Mouse (Mus musculus): ENCODE measurements around the gene Spon1.

Spon1 gene

DNA sequence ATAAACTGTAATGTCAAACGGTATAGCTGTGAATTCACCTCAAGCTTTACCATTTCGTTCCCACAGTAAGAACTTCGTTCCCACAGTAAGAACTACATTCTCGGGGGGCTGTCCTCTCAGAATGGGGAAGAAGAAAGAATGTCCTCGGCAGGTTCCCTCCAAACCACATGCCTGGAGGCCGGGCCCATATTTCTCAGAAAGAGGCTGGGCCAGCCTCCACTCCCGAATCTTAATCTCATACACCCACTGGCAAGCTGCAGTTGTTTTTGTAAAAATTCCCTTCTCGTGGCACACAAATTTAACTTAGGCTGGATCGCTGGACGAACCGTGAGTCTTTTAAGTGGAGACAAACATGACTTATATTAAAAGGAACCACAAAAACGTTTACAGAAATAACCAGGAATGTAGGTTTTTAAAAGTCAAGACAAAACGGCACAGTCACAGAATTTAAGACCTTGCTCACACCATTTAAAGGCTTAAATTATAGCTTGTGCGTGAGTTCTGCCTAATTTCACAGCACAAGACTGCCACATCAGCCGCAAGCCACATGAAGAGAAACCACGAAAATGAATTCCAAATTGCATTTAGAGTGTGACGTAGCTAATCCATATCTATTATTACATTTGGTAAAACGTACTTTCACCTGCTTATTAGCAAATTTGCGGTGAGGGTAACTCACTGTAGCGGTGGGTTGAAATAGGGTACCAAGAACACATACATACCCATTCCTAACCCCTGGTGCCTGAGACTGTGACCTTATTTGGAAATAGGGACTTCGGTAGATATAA lies 316.0 kb downstream of the Spon1 start:
- no peak for TF ChIP-seq GATA4 (IDR thresholded peaks at IDR 0.05; ENCODE audit: insufficient replicate concordance, low read length)

DNA sequence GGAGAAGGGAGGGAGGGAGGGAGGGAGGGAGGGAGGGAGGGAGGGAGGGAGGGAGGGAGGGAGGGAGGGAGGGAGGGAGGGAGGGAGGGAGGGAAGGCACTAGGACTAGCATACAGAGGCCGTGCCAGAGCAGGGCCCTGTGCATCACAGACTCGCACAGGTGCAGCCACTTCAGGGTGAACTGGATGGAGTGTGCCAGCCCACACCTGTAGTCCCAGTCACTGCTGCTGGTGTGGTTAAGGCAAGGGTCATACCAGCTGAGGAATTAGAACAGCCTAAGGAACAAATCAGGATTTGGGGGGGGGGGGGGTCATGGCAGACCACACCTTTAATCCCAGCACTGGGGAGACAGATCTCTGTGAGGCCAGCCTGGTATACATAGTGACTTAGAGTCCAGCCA lies 317.3 kb downstream of the Spon1 start:
- TF ChIP-seq GATA4 (IDR thresholded peaks at IDR 0.05; ENCODE audit: insufficient replicate concordance, low read length) = no peak

DNA sequence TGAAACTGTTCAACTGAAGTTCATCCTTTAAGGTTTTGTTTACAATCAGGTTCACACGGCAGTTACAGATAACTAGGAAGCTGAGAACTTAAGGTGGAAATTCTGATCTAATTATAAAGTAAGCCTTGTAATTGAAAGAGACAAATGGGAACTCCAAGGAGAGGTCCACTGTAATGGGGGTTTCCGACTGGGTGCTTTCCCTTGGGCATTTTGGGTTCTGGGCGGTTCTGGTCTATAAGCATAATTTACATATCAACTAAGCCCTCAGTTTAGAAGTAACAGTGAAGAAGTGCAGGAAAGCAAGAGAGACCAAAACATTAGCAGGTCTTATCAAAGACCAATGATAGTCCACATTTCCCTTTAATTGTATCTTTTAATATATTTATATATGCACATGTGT lies 318.0 kb downstream of the Spon1 start:
- TF ChIP-seq GATA4 (IDR thresholded peaks at IDR 0.05; ENCODE audit: insufficient replicate concordance, low read length) = no peak

DNA sequence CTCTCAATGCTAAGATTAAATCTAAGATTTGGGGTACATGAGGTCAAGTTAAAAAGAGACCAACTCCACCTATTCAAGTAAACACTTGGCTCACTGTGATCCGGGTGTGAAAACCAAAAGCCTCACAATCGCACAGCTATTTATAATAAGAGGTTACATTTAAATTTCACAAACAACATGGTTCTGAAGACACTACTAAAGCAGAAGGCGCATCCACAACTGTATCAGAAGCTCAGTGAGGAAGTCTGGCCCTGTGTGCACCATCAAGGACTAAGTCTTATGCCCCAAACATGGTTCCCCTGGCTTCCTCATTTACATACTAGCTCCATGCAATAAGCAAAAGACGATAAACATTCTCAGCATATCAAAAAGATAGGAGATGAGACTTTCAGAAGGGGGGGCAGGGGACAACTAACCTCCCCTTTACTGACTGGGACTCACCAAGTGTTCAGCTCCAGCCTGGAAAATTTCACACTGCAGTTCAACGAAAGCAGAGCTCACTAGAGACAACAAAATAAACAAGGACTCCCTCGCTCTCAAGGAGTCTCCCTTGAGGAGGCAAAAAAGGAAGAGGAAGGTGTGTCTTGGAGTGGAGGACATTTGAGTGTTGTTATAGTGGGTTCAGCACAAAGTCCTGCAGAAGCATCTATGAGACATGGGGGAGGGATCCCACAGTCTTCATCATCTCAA lies 320.4 kb downstream of the Spon1 start:
- TF ChIP-seq GATA4 (IDR thresholded peaks at IDR 0.05; ENCODE audit: insufficient replicate concordance, low read length) = no peak

GRCm38 (mm10) chr7:114087341-114087740 lies 321.5 kb downstream of the Spon1 start:
- TF ChIP-seq GATA4 (IDR thresholded peaks at IDR 0.05; ENCODE audit: insufficient replicate concordance, low read length) = no peak

GRCm38 (mm10) chr7:114087986-114088385 lies 322.2 kb downstream of the Spon1 start:
- TF ChIP-seq GATA4 (IDR thresholded peaks at IDR 0.05; ENCODE audit: insufficient replicate concordance, low read length) = no peak

- no peak for TF ChIP-seq GATA4 (IDR thresholded peaks at IDR 0.05; ENCODE audit: insufficient replicate concordance, low read length)
Observed at GRCm38 (mm10) chr7:114088918-114089317, 323.1 kb downstream of the Spon1 start.

- no peak for TF ChIP-seq GATA4 (IDR thresholded peaks at IDR 0.05; ENCODE audit: insufficient replicate concordance, low read length)
Observed at GRCm38 (mm10) chr7:114090231-114090630, 324.4 kb downstream of the Spon1 start.

DNA sequence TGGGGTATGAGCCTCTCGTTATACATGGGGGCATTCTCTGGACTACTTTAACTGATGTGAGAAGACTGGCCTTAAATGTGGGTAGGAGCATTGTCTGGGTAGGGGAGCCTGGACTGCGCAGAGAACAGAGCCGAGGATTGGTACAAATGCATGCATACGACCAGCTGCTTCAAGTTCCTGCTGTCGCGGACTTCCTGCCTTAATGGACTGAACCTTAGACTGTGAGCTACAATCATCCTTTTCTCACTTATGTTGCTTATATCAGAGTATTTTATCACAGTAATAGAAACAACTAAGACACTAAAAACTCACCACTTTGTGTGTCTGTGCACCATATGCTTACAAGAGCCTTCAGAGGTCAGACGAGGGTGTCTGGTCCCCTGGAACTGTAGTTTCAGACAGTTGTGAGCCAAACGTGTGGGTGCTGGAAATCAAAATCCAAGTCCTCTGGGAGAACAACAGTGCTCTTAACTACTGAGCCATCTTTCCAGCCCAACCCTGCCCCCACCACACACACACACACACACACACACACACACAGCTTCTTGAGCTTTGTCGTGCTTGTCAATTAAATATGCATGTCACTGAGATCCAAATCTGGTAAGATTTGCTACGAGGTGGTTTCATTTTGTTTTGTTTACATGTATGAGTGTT lies 325.2 kb downstream of the Spon1 start:
- TF ChIP-seq GATA4 (IDR thresholded peaks at IDR 0.05; ENCODE audit: insufficient replicate concordance, low read length) = no peak

Data from liver, adult (tissue).